Mouse (Mus musculus): Measurements from ENCODE around the gene Ldlrad3.

GRCm38 (mm10) chr2:102009766-102010265, 176.4 kb downstream of the Ldlrad3 start:
- TF ChIP-seq POLR2A (IDR thresholded peaks at IDR 0.05; ENCODE audit: low read depth, low read length) (no peak), CTCF (conservative IDR thresholded peaks at IDR 0.05; ENCODE audit: insufficient read depth, insufficient read length, low read depth, low read length) (no peak)

Data from kidney, adult 2 months (tissue).